Mouse (Mus musculus): Measurements from ENCODE around the gene Cand2.
A peak's percentile ranks its signal among the peaks of the same experiment; 100 is the strongest.
"Not testable (repeated sequence)": the region's sequence is repeated elsewhere in the genome, so short reads cannot be mapped to it uniquely, and the experiment has no call there.

Cand2 gene

DNA sequence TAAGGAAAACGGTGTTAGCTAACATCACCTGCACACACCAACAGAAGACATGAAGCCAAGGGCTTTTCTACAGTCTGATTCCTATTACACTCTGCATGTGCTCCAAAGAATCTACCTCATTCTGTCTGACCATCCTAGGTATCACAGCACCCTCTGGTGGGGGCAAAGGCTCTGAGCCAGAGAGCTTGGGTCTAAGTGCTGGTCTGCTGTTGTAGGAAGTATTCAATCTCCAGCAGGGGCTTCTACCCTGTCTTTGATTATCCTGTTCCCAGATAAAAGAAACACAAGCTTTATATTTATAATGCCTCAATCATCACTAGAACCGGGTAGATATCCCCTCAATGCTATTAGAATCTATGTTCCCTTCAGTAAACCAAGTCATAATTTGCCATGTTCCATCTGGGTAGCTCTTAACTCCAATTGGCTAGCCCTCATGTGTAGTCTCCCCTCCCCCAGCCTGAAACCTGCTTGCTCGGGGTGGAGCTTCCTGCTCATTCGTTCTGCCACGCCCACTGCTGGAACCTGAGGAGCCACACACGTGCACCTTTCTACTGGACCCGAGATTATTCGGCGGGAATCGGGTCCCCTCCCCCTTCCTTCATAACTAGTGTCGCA lies 49.6 kb downstream of the Cand2 start:
- TF ChIP-seq CTCF (conservative IDR thresholded peaks at IDR 0.05; ENCODE audit: low read length) = peak; percentile 56

DNA sequence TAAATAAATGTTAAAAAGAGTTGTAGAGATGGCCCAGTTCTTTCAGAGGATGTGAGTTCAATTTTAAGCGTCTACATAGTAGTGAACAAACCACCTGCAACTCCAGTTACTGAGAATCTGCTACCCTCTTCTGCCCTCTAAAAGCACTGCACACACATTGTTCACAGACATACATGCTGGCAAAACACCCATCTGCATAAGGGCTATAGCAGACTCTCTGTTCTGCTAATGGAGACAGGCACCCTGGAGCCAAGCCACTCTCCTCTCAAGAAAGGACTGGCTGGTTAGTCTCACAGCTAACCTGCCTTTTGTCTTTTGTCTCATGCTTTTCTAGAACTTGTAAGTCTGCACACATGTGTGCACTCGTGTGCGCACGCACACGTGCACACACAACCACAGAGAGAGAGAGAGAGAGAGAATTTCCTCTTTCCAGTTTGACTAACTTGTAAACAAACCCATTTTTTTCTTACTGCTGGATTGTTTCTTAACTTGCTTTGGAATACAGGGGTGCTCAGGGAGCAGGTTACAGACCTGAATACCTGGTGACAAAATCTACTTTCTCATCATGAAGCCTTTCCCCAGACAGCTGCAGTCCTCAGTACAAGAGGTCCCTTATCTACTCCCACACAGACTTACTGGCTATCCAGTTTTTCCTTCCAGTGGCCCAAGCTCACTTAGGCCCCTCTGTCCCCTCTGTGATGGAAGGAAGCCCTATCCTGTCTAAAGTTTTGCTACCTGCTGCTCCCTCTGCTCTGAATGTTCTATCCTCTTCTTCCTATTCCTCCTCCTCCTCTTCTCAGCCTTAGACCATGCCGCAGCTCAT lies 56.7 kb downstream of the Cand2 start:
- Histone ChIP-seq H3K36me3 (ENCODE audit: insufficient read depth, low read length) (no peaks in the 10 kb centered on the region), H3K27me3 (ENCODE audit: insufficient read depth, low read length) (no peaks in the 10 kb centered on the region), H3K9me3 (ENCODE audit: low read length) (no peaks in the 10 kb centered on the region), H3K4me1 (replicated peaks; ENCODE audit: low read depth, low read length) (peaks cover under 1% of the 10 kb centered on the region), H3K4me3 (replicated peaks; ENCODE audit: low read length) (no peak overlapping the region)
- TF ChIP-seq POU5F1 (IDR thresholded peaks at IDR 0.05; ENCODE audit: borderline replicate concordance, low read length) = no peak
- TF ChIP-seq NANOG (IDR thresholded peaks at IDR 0.05; ENCODE audit: borderline replicate concordance, low read length) = no peak
- no peak for TF ChIP-seq CTCF (conservative IDR thresholded peaks at IDR 0.05; ENCODE audit: low read length)

More for the DNA sequence above, 49.6 kb downstream of the Cand2 start:
- H3K36me3 ChIP-seq (ENCODE audit: insufficient read depth, low read length); H3K27me3 ChIP-seq (ENCODE audit: insufficient read depth, low read length); H3K4me3 ChIP-seq (replicated peaks; ENCODE audit: low read length); H3K4me1 ChIP-seq (replicated peaks; ENCODE audit: low read depth, low read length); H3K9me3 ChIP-seq (ENCODE audit: low read length): not testable (repeated sequence)

- H3K4me3 ChIP-seq (replicated peaks; ENCODE audit: low read length) = no peak overlapping the region
- peaks cover 14% of the 10 kb centered on the region for H3K4me1 ChIP-seq (replicated peaks; ENCODE audit: low read depth, low read length)
- H3K9me3 ChIP-seq (ENCODE audit: low read length) = no peaks in the 10 kb centered on the region
- no peaks in the 10 kb centered on the region for H3K36me3 ChIP-seq (ENCODE audit: insufficient read depth, low read length)
- no peak for TF ChIP-seq CTCF (conservative IDR thresholded peaks at IDR 0.05; ENCODE audit: low read length)
- no peak for TF ChIP-seq NANOG (IDR thresholded peaks at IDR 0.05; ENCODE audit: borderline replicate concordance, low read length)
- TF ChIP-seq POU5F1 (IDR thresholded peaks at IDR 0.05; ENCODE audit: borderline replicate concordance, low read length) = no peak
- H3K27me3 ChIP-seq (ENCODE audit: insufficient read depth, low read length) = no peaks in the 10 kb centered on the region
Observed at GRCm38 (mm10) chr6:115832152-115832850, 58.0 kb downstream of the Cand2 start.

- peaks cover 29% of the 10 kb centered on the region for H3K4me1 ChIP-seq (replicated peaks; ENCODE audit: low read depth, low read length)
- TF ChIP-seq POU5F1 (IDR thresholded peaks at IDR 0.05; ENCODE audit: borderline replicate concordance, low read length) (no peak), NANOG (IDR thresholded peaks at IDR 0.05; ENCODE audit: borderline replicate concordance, low read length) (no peak), CTCF (conservative IDR thresholded peaks at IDR 0.05; ENCODE audit: low read length) (no peak)
- no peaks in the 10 kb centered on the region for H3K36me3 ChIP-seq (ENCODE audit: insufficient read depth, low read length)
- no peak overlapping the region for H3K4me3 ChIP-seq (replicated peaks; ENCODE audit: low read length)
- no peaks in the 10 kb centered on the region for H3K27me3 ChIP-seq (ENCODE audit: insufficient read depth, low read length)
- no peaks in the 10 kb centered on the region for H3K9me3 ChIP-seq (ENCODE audit: low read length)
Observed at GRCm38 (mm10) chr6:115833861-115834260, 59.5 kb downstream of the Cand2 start.

DNA sequence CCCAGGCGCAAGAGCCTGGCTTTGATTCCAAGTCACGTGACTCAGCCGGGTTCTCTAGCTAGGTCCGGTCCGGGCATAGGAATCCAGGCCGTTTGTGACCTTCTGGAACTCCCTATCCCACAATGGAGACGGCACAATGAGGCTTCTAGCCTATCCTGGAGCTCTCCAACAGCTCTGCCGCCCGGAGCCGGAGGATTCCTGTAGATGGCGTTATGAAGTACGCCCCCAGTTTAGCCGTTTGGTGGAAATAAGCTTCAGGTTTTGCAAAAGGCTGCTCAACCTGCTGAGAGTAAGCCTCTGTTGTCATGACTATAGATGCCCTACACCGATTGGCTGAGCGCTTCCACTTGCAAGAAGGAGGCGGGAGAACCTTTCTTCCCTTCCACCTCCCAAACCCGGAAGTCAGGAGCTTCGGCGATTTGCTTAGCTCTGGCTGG lies 63.8 kb downstream of the Cand2 start, which contains the start of gene Efcab12:
Efcab12 (minus strand) TSS at position 252 of the 437 bp plus-strand sequence.
- peaks cover 31% of the 10 kb centered on the region for H3K4me1 ChIP-seq (replicated peaks; ENCODE audit: low read depth, low read length)
- H3K4me3 ChIP-seq (replicated peaks; ENCODE audit: low read length) = peak within 1 kb of the TSS; percentile 73
- peaks cover 26% of the 10 kb centered on the region for H3K36me3 ChIP-seq (ENCODE audit: insufficient read depth, low read length)
- 0 out of 2 replicates have a peak, but pooled peaks have one; percentile 4 for TF ChIP-seq POU5F1 (IDR thresholded peaks at IDR 0.05; ENCODE audit: borderline replicate concordance, low read length)
- no peak; the same call in 1 of the 2 replicates for TF ChIP-seq CTCF (conservative IDR thresholded peaks at IDR 0.05; ENCODE audit: low read length)
- TF ChIP-seq NANOG (IDR thresholded peaks at IDR 0.05; ENCODE audit: borderline replicate concordance, low read length) = no peak
- no peaks in the 10 kb centered on the region for H3K9me3 ChIP-seq (ENCODE audit: low read length)
- no peaks in the 10 kb centered on the region for H3K27me3 ChIP-seq (ENCODE audit: insufficient read depth, low read length)

GRCm38 (mm10) chr6:115838745-115839144 lies 64.4 kb downstream of the Cand2 start:
- Histone ChIP-seq H3K27me3 (ENCODE audit: insufficient read depth, low read length) (no peaks in the 10 kb centered on the region), H3K9me3 (ENCODE audit: low read length) (no peaks in the 10 kb centered on the region), H3K4me3 (replicated peaks; ENCODE audit: low read length) (peak overlapping the region; percentile 73), H3K36me3 (ENCODE audit: insufficient read depth, low read length) (peaks cover 32% of the 10 kb centered on the region), H3K4me1 (replicated peaks; ENCODE audit: low read depth, low read length) (peaks cover 31% of the 10 kb centered on the region)
- TF ChIP-seq NANOG (IDR thresholded peaks at IDR 0.05; ENCODE audit: borderline replicate concordance, low read length) (no peak), POU5F1 (IDR thresholded peaks at IDR 0.05; ENCODE audit: borderline replicate concordance, low read length) (no peak), CTCF (conservative IDR thresholded peaks at IDR 0.05; ENCODE audit: low read length) (no peak)

GRCm38 (mm10) chr6:115845006-115845405 lies 70.7 kb downstream of the Cand2 start:
- no peak for TF ChIP-seq POU5F1 (IDR thresholded peaks at IDR 0.05; ENCODE audit: borderline replicate concordance, low read length)
- TF ChIP-seq CTCF (conservative IDR thresholded peaks at IDR 0.05; ENCODE audit: low read length) = no peak
- no peak for TF ChIP-seq NANOG (IDR thresholded peaks at IDR 0.05; ENCODE audit: borderline replicate concordance, low read length)
- peaks cover 81% of the 10 kb centered on the region for H3K36me3 ChIP-seq (ENCODE audit: insufficient read depth, low read length)
- H3K4me1 ChIP-seq (replicated peaks; ENCODE audit: low read depth, low read length) = peaks cover 3% of the 10 kb centered on the region
- H3K4me3 ChIP-seq (replicated peaks; ENCODE audit: low read length) = no peak overlapping the region
- H3K27me3 ChIP-seq (ENCODE audit: insufficient read depth, low read length) = no peaks in the 10 kb centered on the region
- H3K9me3 ChIP-seq (ENCODE audit: low read length) = no peaks in the 10 kb centered on the region

Data from E14TG2a.4 (cell line).